Mouse (Mus musculus): ENCODE results near the gene Eepd1. TPM values are rescaled to one million over a fixed set of nuclear protein-coding genes. Genes with fewer than 3 reads are reported as not detected.

Gene Eepd1
- polyA plus RNA-seq, 1 experiment from 2014 or later: 11.0 TPM

- 0 out of 2 replicates have a peak, but pooled peaks cover 5% of the 10 kb centered on the region for H3K4me1 ChIP-seq (replicated peaks; ENCODE audit: control insufficient read depth, insufficient read depth, low read length)
- H3K4me3 ChIP-seq (ENCODE audit: low read length): no peak overlapping the region
- no peaks in the 10 kb centered on the region for H3K36me3 ChIP-seq (ENCODE audit: control insufficient read depth, insufficient read depth, low read length)
- no peak for ATAC-seq (ENCODE audit: low read depth)
- 69% methylated on average over 3 of the region's 3 CpGs for WGBS
- no peak overlapping the region for H3K4me2 ChIP-seq (ENCODE audit: low read depth, low read length)
- no peaks in the 10 kb centered on the region for H3K9me3 ChIP-seq (ENCODE audit: control insufficient read depth, low read length)
- H3K27ac ChIP-seq (ENCODE audit: low read length): no peak overlapping the region
- H3K27me3 ChIP-seq (ENCODE audit: control insufficient read depth, insufficient read depth, low read depth, low read length): no peaks in the 10 kb centered on the region
- no peak overlapping the region for H3K9ac ChIP-seq (ENCODE audit: low read length)
Observed at GRCm38 (mm10) chr9:25558834-25559233, 77.5 kb downstream of the Eepd1 start.

GRCm38 (mm10) chr9:25560016-25560758 lies 78.8 kb downstream of the Eepd1 start:
- 61% methylated on average over 9 of the region's 9 CpGs for WGBS
- Histone ChIP-seq H3K4me2 (ENCODE audit: low read depth, low read length) (no peak overlapping the region), H3K4me3 (ENCODE audit: low read length) (no peak overlapping the region), H3K27me3 (ENCODE audit: control insufficient read depth, insufficient read depth, low read depth, low read length) (no peaks in the 10 kb centered on the region), H3K27ac (ENCODE audit: low read length) (no peak overlapping the region), H3K4me1 (replicated peaks; ENCODE audit: control insufficient read depth, insufficient read depth, low read length) (0 out of 2 replicates have a peak, but pooled peaks cover 5% of the 10 kb centered on the region), H3K9ac (ENCODE audit: low read length) (no peak overlapping the region), H3K36me3 (ENCODE audit: control insufficient read depth, insufficient read depth, low read length) (no peaks in the 10 kb centered on the region), H3K9me3 (ENCODE audit: control insufficient read depth, low read length) (no peaks in the 10 kb centered on the region)
- ATAC-seq (ENCODE audit: low read depth): no peak

GRCm38 (mm10) chr9:25561143-25561542 lies 79.8 kb downstream of the Eepd1 start:
- WGBS: 97% methylated on average over 1 of the region's 1 CpGs
- ATAC-seq (ENCODE audit: low read depth): no peak

GRCm38 (mm10) chr9:25563806-25564205 lies 82.5 kb downstream of the Eepd1 start:
- 76% methylated on average over 4 of the region's 4 CpGs for WGBS
- Histone ChIP-seq H3K9ac (ENCODE audit: low read length) (no peak overlapping the region), H3K4me3 (ENCODE audit: low read length) (no peak overlapping the region), H3K27ac (ENCODE audit: low read length) (no peak overlapping the region), H3K4me2 (ENCODE audit: low read depth, low read length) (no peak overlapping the region), H3K36me3 (ENCODE audit: control insufficient read depth, insufficient read depth, low read length) (no peaks in the 10 kb centered on the region), H3K27me3 (ENCODE audit: control insufficient read depth, insufficient read depth, low read depth, low read length) (no peaks in the 10 kb centered on the region), H3K4me1 (replicated peaks; ENCODE audit: control insufficient read depth, insufficient read depth, low read length) (0 out of 2 replicates have a peak, but pooled peaks cover 5% of the 10 kb centered on the region), H3K9me3 (ENCODE audit: control insufficient read depth, low read length) (no peaks in the 10 kb centered on the region)
- no peak for ATAC-seq (ENCODE audit: low read depth)

More at GRCm38 (mm10) chr9:25561143-25561542, 79.8 kb downstream of the Eepd1 start:
- Histone ChIP-seq H3K9ac (ENCODE audit: low read length) (no peak overlapping the region), H3K4me3 (ENCODE audit: low read length) (no peak overlapping the region), H3K4me1 (replicated peaks; ENCODE audit: control insufficient read depth, insufficient read depth, low read length) (0 out of 2 replicates have a peak, but pooled peaks cover 5% of the 10 kb centered on the region), H3K27me3 (ENCODE audit: control insufficient read depth, insufficient read depth, low read depth, low read length) (no peaks in the 10 kb centered on the region), H3K27ac (ENCODE audit: low read length) (no peak overlapping the region), H3K4me2 (ENCODE audit: low read depth, low read length) (no peak overlapping the region), H3K9me3 (ENCODE audit: control insufficient read depth, low read length) (no peaks in the 10 kb centered on the region), H3K36me3 (ENCODE audit: control insufficient read depth, insufficient read depth, low read length) (no peaks in the 10 kb centered on the region)

DNA sequence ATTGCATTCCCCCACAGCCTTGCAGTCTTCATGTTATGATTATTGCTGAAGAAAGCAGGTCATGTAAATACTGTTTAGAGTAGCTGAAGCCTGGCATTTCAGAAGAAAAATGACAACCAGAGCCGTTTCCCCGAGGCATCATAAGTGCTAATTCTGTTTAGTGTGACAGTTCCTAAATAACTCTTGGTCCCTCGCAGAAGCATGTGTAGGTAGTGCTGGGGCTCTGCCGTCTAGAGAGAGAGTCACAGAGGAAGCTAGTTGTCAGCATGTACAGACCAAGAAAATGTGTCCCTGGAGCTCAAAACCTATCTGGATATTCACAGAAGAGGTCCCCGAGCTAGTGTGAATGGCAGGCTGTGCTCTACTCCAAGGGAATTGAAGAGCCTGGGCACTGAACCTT lies 85.7 kb downstream of the Eepd1 start:
- Histone ChIP-seq H3K27ac (ENCODE audit: low read length) (no peak overlapping the region), H3K9me3 (ENCODE audit: control insufficient read depth, low read length) (no peaks in the 10 kb centered on the region), H3K4me1 (replicated peaks; ENCODE audit: control insufficient read depth, insufficient read depth, low read length) (0 out of 2 replicates have a peak, but pooled peaks cover 4% of the 10 kb centered on the region), H3K36me3 (ENCODE audit: control insufficient read depth, insufficient read depth, low read length) (no peaks in the 10 kb centered on the region), H3K4me2 (ENCODE audit: low read depth, low read length) (no peak overlapping the region), H3K4me3 (ENCODE audit: low read length) (no peak overlapping the region), H3K9ac (ENCODE audit: low read length) (no peak overlapping the region), H3K27me3 (ENCODE audit: control insufficient read depth, insufficient read depth, low read depth, low read length) (no peaks in the 10 kb centered on the region)
- WGBS: 50% methylated on average over 5 of the region's 5 CpGs
- ATAC-seq (ENCODE audit: low read depth): no peak

DNA sequence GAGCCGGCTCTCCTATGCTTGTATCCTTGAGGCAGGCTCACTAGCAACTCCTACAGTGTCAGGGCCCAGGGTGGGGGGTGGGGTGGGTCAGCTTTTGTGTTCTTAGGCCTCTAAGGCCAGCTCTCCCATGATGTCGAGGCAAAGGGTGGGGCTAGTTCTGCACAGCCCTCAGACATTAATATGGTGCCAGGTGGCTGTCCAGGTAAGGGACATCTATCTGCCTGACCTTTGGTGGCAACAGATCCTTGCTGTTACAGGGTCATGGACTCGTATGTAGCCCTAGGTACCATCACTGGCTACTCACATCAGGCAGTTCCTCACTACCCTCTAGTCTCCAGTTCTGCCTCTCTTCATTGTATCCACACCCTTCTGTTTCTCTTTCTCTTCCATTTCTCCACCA lies 87.4 kb downstream of the Eepd1 start:
- Histone ChIP-seq H3K27me3 (ENCODE audit: control insufficient read depth, insufficient read depth, low read depth, low read length) (no peaks in the 10 kb centered on the region), H3K9ac (ENCODE audit: low read length) (no peak overlapping the region), H3K4me2 (ENCODE audit: low read depth, low read length) (no peak overlapping the region), H3K9me3 (ENCODE audit: control insufficient read depth, low read length) (no peaks in the 10 kb centered on the region), H3K27ac (ENCODE audit: low read length) (no peak overlapping the region), H3K4me3 (ENCODE audit: low read length) (no peak overlapping the region), H3K36me3 (ENCODE audit: control insufficient read depth, insufficient read depth, low read length) (no peaks in the 10 kb centered on the region), H3K4me1 (replicated peaks; ENCODE audit: control insufficient read depth, insufficient read depth, low read length) (peaks cover 8% of the 10 kb centered on the region; the same call in 1 of the 2 replicates)
- 59% methylated on average over 3 of the region's 3 CpGs for WGBS
- no peak for ATAC-seq (ENCODE audit: low read depth)

- peaks cover 9% of the 10 kb centered on the region; the same call in 1 of the 2 replicates for H3K4me1 ChIP-seq (replicated peaks; ENCODE audit: control insufficient read depth, insufficient read depth, low read length)
- no peak overlapping the region for H3K27ac ChIP-seq (ENCODE audit: low read length)
- H3K4me2 ChIP-seq (ENCODE audit: low read depth, low read length): no peak overlapping the region
- WGBS: 88% methylated on average over 7 of the region's 7 CpGs
- ATAC-seq (ENCODE audit: low read depth): no peak
- no peak overlapping the region for H3K9ac ChIP-seq (ENCODE audit: low read length)
- no peaks in the 10 kb centered on the region for H3K36me3 ChIP-seq (ENCODE audit: control insufficient read depth, insufficient read depth, low read length)
- no peak overlapping the region for H3K4me3 ChIP-seq (ENCODE audit: low read length)
- no peaks in the 10 kb centered on the region for H3K9me3 ChIP-seq (ENCODE audit: control insufficient read depth, low read length)
- no peaks in the 10 kb centered on the region for H3K27me3 ChIP-seq (ENCODE audit: control insufficient read depth, insufficient read depth, low read depth, low read length)
Observed at GRCm38 (mm10) chr9:25570011-25570410, 88.7 kb downstream of the Eepd1 start.

- 68% methylated on average over 9 of the region's 9 CpGs for WGBS
- H3K9me3 ChIP-seq (ENCODE audit: control insufficient read depth, low read length): no peaks in the 10 kb centered on the region
- no peaks in the 10 kb centered on the region for H3K27me3 ChIP-seq (ENCODE audit: control insufficient read depth, insufficient read depth, low read depth, low read length)
- no peak overlapping the region for H3K4me2 ChIP-seq (ENCODE audit: low read depth, low read length)
- no peak overlapping the region for H3K27ac ChIP-seq (ENCODE audit: low read length)
- no peak overlapping the region for H3K9ac ChIP-seq (ENCODE audit: low read length)
- peaks cover 9% of the 10 kb centered on the region; the same call in 1 of the 2 replicates for H3K4me1 ChIP-seq (replicated peaks; ENCODE audit: control insufficient read depth, insufficient read depth, low read length)
- H3K4me3 ChIP-seq (ENCODE audit: low read length): no peak overlapping the region
- no peak for ATAC-seq (ENCODE audit: low read depth)
- H3K36me3 ChIP-seq (ENCODE audit: control insufficient read depth, insufficient read depth, low read length): no peaks in the 10 kb centered on the region
Observed at GRCm38 (mm10) chr9:25570436-25570835, 89.1 kb downstream of the Eepd1 start.

GRCm38 (mm10) chr9:25571381-25571780 lies 90.0 kb downstream of the Eepd1 start:
- WGBS: 26% methylated on average over 2 of the region's 2 CpGs
- no peak overlapping the region for H3K9ac ChIP-seq (ENCODE audit: low read length)
- peaks cover 9% of the 10 kb centered on the region; the same call in 1 of the 2 replicates for H3K4me1 ChIP-seq (replicated peaks; ENCODE audit: control insufficient read depth, insufficient read depth, low read length)
- H3K36me3 ChIP-seq (ENCODE audit: control insufficient read depth, insufficient read depth, low read length): no peaks in the 10 kb centered on the region
- no peak for ATAC-seq (ENCODE audit: low read depth)
- H3K4me3 ChIP-seq (ENCODE audit: low read length): no peak overlapping the region
- no peak overlapping the region for H3K27ac ChIP-seq (ENCODE audit: low read length)
- H3K27me3 ChIP-seq (ENCODE audit: control insufficient read depth, insufficient read depth, low read depth, low read length): no peaks in the 10 kb centered on the region
- no peak overlapping the region for H3K4me2 ChIP-seq (ENCODE audit: low read depth, low read length)
- no peaks in the 10 kb centered on the region for H3K9me3 ChIP-seq (ENCODE audit: control insufficient read depth, low read length)
